Mouse (Mus musculus) bone marrow, adult 2 months (tissue): ENCODE data around the gene Zscan10.

Experiments used
- CTCF ChIP-seq: fragments of 200-500 bp; IDR thresholded peaks from 2 replicates; pipeline ENCODE4 v1.5.1; 2011; ENCODE audit warnings: low read length, control low read depth; ENCODE audit not compliant: control insufficient read depth, insufficient read depth
- POLR2A ChIP-seq: fragments of 200-500 bp; IDR thresholded peaks from 2 replicates; pipeline ENCODE4 v1.6.1; 2011; ENCODE audit warnings: low read depth, mild to moderate bottlenecking, control low read depth, low read length, borderline replicate concordance; ENCODE audit not compliant: control insufficient read depth

- TF ChIP-seq POLR2A (no peak), CTCF (peak; percentile 62; the same call in 1 of the 2 replicates)
These were observed 40.9 kb upstream of the Zscan10 start for GRCm38 (mm10) chr17:23559767-23560166.
